Mouse (Mus musculus) left cerebral cortex, adult 9 months (tissue): ENCODE results near the gene Med19.
"Not testable (repeated sequence)": the region's sequence is repeated elsewhere in the genome, so short reads cannot be mapped to it uniquely, and the experiment has no call there.

ENCODE experiments used
- DNase-seq, 2 experiments: peaks; one replicate each; pipeline ENCODE4 v3.0.0; 2022; ENCODE audit warnings: low spot score in 2 of 2

Med19 gene

DNA sequence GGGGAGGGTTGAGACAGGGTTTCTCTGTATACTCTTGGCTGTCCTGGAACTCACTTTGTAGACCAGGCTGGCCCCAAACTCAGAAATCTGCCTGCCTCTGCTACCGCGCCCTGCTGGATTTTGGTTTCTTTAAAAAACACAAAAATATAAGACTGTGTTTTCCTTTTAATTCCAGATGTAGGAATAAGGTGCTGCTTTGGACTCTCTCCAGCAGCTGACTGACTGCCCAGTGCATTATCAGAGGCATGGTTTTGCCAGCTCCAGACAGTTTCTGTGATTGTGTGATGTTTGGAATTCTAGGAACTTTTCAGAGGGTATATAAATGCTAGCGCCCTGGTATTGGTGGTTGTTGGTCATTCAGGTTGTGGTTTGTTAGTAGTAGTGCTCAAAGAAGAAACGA, 39.2 kb downstream of the Med19 start:
- DNase-seq = no peak

DNA sequence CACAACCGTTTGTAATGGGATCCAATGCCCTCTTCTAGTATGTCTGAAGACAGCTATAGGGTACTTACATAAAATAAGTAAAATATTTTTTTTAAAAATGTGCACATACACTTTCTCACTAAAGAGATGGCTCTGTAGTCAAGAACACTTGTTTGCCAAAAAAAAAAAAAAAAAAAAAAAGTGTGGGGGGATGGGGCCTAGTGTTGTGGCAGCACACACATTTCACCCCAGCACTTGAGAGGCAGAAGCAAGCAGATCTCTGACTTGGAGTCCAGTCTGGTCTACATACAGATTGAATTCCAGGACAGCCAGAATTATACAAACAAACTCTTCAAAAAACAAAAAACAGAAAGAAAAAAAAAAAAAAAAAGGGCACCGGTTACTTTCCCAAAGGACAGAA, 42.5 kb downstream of the Med19 start:
- DNase-seq = no peak

DNA sequence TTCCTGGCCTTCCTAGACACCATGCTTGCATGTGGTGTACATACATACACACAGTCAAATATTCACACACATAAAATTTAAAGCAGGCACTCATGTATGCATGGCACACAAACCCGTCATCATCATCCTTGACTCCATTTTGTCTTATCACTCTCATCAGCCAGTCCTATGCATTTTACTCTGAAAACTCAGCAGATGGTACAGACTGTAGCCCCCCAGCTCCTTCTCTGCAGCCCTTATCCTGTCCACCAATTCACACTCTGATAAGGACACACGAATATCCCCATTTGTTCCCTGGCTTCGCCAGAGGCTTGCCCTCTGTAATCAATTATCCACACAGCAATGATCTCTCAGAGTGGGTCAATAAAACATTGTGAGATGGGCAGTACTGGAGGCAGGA, 43.0 kb downstream of the Med19 start:
- DNase-seq = no peak

DNA sequence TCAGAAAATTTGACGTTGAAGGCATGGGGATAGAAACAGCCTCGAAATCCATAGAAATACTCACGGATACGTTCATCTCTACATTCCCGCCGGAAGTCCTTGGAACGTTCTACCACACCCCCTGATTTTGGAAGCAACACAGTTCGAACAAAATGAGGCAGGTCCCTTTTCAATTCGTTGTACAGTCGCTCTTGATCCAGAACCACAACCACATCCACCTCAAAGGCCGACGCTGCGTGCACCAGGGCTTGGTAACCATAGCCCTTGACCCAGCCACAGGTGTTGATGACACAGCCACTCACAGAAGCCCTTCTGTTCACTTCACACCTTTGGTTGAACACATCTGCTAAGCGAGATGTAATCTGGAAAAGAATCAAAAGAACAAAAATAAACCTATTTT, 45.7 kb downstream of the Med19 start:
- DNase-seq = no peak

DNA sequence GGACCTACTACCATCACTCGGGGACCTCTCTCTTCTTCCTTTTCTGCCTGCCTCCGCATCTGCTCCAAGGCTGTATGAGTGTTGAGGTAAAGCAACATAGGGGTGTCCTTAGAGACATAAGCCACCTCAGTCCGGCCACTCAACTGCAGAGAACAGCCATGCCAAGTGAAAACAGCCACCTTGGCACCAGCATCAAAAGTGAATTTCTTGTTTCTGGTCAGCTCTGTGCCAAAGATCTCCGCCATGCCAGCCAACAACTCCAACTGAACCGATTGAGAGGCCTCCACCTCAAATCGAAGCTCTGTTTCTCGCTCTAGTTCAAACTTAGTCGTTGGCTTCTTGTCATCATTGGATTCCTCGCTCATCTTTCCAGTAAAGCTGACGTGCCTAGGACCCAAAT, 47.6 kb downstream of the Med19 start:
- no peak for DNase-seq

DNA sequence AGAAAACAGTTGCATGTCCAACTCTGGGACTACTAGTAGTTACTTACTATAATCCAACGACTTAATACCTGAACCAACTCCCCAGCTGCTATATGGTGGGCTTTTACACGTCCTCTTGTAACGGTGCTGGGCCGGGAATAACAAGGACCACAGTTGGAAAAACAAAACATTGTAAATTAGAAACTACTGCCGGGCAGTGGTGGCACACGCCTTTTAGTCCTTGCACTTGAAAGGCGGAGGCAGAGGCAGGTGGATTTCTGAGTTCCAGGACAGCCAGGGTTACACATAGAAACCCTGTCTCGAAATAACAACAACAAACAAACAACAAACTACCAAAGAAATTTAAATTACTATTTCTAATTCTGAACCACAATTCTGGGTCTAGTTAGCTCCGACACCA, 48.5 kb downstream of the Med19 start:
- DNase-seq = no peak

DNA sequence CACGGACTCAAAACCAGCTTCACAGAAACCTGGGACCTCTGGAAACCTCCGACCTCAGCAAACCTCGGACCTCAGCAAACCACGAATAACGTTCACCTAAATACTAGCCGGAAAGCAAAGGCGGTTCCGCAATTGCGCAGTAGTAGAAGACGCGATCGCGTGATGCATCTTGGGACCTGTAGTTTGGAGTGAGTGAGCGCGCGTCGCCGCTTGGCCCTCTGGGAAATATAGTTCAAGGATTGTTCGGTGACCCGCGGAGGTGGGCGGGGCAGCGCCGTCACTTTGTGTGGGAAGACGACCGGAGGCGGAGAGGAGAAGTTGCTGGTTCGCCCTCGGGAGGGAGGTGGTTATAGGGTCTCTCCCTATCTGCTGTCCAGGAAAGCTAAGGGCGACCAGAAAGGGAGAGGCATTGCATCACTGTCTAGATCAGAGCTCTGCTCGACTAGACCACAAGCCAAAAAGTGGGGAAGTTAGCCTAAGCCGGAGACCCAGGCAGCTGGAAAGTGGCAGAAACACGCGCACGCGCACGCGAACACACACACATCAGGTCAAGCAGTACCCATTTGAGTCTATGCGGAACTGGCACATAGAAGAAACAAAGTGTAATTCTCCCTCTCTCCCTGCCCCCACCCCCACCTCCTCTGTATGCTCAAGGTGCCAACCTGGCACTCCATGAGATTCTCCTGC, 49.1 kb downstream of the Med19 start, which contains the start of gene Clp1:
Gene Clp1 (minus strand): TSS at position 179 of the 687 bp plus-strand sequence.
- DNase-seq = peak; percentile 88 to 98

DNA sequence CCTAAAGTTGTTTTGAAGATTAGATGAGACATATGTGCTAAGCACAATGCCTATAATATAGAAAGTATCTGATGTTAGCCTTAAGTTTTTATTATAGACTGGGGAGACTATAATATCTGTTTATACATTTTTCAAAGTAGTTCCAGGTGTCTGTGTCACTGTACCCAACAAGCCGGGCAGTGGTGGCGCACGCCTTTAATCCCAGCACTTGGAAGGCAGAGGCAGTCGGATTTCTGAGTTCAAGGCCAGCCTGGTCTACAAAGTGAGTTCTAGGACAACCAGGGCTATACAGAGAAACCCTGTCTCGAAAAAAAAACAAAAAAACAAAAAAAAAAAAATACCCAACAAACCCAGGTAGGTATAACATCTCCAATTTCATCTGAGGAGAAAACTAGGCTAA, 50.0 kb downstream of the Med19 start:
- not testable (repeated sequence) for DNase-seq

DNA sequence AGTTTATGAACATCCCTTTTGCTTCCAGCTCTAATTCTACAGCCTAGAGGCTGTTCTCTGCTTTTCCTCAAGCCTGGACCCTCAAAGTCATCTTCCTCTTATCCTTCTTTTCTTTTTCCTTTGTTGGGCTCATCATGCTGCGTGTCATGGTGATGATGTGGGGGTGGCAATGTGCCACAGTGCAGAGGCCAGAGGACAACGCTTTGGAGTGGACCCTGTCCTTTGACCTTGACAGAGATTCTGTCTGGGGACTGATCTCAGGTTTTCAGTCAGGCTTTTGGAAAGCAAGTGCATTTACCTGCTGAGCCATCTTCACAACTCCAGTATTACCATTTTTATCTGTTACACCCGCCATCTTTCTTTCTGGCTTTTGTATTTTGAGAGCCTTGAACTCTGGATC, 53.0 kb downstream of the Med19 start:
- no peak for DNase-seq

DNA sequence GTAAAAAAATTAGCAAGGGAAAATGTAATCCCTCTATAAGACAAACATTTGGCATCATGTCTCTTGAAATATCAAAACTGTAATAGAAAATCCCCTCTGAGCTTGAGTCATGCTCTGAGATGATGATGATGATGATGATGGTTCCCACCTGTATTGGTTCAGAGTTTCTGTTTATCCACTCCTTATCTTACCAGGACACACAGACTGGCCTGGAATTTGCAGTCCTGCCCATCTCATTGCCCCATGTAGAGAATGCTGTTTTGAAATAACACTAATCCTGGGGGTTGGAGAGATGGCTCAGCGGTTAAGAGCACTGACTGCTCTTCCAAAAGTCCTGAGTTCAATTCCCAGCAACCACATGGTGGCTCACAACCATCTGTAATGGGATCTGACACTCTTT, 54.2 kb downstream of the Med19 start:
- no peak for DNase-seq

DNA sequence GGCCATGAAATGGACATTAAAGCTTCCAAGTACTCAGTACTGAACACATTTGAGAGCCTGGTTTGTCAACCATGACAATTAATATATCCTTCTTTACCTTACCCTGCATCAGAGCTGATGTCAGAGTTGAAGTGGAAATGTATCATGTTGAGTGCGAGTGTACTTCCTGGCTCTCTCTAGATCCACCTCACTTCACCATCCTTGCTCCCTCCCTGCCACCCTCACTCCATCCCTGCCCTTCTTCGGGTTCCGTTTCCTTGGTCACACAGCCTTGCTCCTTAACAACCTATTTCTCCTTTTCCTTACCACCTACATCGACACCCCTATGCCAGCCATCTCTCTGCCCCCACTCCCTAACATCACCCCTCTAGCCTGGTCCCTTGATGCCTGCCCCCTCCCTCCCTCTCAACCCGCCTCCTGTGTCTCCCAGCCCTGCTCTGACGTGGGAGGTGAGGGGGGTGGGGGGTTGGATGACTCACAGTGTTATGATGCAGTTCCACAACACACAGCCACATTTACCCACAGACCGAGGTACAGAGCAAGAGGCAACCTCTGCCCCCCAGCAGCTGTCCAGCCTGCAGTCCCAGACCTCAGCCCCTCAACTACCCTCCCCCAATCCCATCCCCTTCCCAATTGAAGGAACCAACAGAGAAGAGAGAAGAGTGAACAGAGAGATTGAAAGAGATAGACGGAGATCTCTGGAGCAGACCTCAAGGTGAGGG, 55.5 kb downstream of the Med19 start, which contains the start of gene Ypel4:
Gene Ypel4 (plus strand): TSS at position 480 of the 722 bp plus-strand sequence.
- peak in 1 of 2 experiments; percentile 75 for DNase-seq

DNA sequence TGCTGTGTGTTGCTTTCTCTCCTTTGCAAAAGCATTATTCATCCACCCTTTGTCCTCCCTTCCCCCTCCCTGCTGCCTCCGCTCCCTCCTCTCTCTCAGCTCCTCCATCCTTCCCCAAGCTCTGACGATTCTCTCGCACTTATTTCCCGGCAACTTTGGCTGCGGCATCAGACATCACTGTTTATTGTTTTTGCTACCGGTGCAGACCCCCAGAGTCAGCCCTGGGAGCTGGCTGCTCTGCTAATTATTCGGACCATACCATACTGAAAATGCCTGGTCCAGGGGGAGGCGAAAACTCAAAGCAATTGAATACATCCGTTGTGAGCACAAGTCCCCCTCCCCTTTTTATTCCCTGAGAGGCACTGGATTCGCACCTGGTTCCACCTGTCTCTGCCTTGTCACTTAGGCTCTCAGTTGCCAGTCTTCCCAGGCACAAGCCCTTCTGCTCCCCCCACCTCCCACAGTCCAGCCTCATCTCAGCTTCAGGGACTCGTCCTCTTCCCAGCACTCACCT, 56.2 kb downstream of the Med19 start:
- DNase-seq = no peak

DNA sequence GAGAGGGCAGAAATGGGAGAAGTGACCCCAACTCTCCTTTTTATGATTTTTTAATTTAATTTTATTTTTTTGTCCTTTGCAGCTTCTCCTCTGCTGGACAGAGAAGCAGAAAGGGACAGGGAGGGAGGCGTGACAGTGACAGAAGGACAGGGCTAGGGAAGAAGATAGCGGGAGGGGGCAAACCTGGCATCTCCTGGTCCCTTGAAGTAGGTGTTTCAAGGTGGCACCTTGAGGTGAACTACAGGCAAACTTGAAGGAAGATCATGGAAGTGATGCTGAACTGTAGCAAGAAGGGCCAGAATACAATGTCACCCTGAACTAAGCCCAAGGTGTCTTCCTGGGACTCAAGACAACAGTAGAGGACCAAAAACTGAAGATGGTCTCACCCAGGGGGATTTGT, 56.7 kb downstream of the Med19 start:
- DNase-seq = no peak

DNA sequence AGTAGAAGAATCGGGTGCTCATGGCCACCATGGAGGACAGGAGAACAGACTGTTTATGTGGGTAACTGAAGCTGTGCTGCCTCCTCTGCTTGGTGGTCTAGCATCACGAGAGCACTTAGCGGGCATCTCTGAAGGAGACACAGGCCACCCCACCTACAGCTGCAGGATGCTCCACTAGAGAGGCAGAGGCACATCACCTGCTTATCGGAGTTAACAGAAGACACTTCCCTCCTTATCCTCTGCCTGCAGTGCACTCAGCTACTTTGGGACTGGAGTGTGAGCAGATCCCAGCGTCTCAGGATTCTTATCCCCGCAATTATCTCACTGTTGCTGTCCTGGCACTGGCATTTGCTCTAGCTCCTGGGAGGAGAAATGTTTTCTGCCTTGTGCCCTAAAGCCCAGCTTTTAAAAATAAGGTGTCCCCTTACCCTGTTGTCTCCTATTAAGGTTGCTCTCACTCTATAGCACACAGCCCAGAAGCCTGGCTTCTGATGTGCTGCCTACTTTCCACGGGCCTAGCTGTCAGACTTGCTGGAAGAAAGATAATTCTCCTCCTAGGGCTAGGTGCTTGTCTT, 57.2 kb downstream of the Med19 start:
- DNase-seq = no peak

DNA sequence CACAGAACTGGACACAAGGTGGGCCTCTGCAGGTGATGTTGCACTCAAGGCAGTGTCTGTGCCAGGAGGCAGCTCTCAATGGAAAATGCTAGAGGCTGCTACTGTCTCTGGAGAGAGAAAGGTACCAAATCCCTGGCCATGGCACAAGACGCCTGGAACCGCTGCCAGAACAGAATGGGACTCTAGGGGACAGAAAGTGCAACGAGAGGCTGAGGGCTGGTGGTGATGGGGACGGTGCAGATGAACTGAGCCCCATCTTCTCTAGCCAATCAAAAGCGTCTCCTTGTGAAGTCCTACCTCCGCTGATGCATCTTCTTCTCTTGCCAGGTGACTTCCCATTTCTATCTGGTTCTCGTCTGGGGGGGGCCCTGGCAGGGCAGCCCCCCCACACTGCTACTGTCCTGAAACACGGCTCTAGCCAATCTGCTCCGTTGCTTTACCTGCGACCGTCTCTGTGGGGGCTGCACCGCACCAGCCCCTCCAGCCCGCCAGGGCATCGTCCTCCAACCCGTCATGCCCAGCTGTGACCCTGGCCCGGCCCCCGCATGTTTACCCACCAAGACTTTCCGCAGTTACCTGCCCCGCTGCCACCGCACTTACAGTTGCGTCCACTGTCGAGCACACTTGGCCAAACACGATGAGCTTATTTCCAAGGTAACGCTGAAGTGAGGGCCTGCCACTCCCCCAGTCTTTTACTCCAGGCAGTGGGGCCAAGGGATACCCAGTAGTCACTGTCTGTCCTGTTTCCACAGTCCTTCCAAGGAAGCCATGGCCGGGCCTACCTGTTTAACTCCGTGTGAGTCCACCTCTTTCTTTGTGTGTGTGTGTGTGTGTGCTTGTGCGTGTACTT, 58.3 kb downstream of the Med19 start:
- DNase-seq = no peak

DNA sequence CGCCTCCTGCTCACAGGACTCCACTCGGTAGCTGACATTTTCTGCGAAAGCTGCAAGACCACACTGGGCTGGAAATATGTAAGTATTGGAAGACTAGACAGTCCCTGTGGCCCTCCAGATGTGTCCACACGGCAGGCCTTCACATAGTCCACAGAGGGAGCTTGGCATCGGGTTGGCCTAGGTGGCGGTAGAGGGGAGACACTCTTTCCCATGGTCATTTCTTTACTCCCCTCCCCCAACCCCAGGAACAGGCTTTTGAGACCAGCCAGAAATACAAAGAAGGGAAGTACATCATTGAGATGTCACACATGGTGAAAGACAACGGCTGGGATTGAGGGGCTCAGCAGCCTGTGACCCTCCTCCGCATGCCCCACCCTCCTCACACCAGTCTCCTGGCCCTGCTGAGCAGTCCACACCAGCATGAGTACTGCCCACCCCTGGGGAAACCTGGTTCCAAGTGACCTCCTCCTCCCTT, 59.3 kb downstream of the Med19 start:
- DNase-seq = no peak
